Mouse (Mus musculus) embryo, embryonic 11.5 days (tissue): Measurements from ENCODE around the gene Kcna2.
A peak's percentile ranks its signal among the peaks of the same experiment; 100 is the strongest.

Experiments used
- DNase-seq: peaks from one replicate; pipeline ENCODE4 v3.0.0-alpha.2; 2012; ENCODE audit warnings: low read depth, low spot score

Gene Kcna2

DNA sequence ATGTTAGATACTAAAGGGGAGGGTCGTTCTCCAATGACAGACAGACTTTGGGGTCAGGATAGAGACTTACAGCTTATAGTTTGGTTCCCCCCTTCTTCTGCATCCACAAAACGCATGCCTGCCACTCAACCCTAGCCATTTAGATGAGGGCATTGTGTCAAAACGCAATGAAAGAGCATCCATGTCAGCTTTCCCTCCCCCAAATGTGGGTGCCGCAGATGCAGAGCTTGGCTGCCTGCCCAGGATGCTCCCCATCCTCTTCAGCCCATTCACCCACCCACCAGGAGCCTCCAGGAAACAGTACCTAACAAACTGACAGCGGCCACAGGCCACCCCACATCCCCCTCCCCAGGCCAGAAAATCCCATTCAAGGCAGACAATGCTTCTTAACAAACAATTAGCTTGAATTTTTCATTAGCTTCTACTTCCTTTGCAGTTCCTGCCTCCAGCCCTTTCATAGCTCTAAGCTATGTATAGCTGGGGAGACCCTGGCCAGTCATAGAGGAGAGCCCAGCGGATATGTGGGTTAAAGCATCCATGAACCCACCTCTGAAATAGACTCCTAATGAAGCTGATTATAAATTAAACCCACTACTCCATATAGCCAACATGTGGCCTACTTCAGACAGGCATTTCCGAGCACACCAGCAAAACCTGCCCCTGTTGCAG lies 50.1 kb downstream of the Kcna2 start:
- no peak for DNase-seq

DNA sequence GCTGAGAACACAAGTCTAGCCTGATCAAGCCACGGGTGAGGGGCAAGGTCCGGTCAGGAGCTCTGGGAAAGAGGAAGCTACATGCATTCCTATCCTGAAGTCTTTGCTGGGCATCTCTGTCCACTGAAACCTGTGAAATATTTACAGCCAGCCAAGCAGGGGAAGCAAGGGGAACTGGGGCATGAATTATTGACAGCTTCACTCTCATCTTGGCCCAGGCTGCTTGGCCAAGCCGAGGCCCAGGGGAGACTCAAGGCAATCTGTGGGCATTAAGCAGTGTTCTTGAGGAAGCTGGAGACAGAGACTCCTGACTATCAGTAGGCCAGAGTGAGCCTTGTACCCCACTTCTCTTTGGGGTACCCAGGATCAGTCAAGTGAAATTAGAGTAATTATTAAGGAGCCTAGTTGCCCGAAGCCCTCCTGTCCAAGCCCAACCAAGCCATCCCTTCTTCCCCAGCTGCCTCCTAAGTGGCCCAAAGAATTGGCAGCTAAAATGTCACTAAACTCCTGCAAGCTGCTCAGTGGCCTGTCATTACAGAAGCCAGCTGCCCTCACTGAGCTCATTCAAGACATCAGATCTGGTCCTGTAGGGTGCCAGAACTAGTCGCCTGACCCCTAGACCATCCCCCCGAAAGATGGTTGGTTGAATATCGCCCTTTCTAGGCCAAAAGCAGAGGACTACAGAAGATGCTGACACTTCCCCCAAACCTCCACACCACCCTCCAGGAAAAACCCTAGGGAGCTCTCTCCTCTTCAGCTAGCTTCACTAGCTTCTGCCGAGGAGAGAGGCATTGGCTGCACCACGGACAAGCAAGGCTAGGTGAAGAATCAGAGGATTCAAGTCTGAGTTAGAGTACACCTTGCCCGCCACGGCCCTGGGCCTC lies 53.1 kb downstream of the Kcna2 start:
- no peak for DNase-seq

DNA sequence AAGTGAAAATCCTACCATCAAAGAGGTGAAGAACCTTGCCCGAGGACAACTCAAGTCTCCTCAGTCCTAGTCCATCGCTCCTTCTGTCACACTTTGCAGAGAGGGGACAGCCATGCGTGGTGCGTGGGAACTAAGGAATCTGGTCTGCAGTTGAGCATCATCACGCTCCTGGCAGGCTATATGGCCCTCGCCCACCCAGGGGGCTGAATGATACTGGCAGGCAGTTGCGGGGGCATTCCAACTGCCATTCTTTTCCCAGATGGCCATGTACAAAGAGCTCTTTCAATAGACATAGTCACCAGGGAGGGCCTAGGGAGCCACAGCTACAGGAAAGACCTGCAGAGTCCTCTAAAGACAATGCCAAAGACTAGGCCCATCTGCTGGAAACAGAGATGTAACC lies 57.9 kb downstream of the Kcna2 start:
- DNase-seq = no peak

DNA sequence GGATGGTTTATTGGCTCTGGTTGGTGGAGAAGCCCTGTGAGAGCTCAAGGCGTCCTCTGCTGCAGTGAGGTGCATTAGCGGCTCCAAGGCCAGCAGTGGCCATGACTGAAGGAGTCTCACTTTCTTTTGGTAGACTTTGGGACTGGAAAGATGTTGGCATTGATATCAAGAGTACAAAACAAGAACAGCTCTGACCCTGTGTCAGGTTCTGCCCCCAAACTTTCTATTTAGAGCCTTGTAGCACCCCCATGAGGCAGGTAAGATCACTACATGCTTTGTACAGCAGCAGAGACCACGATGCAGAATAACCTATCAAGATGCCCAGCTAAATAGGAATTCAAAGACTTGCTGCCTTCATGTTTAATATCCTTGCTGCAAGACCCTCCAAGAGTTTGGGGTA lies 58.5 kb downstream of the Kcna2 start:
- DNase-seq = no peak

DNA sequence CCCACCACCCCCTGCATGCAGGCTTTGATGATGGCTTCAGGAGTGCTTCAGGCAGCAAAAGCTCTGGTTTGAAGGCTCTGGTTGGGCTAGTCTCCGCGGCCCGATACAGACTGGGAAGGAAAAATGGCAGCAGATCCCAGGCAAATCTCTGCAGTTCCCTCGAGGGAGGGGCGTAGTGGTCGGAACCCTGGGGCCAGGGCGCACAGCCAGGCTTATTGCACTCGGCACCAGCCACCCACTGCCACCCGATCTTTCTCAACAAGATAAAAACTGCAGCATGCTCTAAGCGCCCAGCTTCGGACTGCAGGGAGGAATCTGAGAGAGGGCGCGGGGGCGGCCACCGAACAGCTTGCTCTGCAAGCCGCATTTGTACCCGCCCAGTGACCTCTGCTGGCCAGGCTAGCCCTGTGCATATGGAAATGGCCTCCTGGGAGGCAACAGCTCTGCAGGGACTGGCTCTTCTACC lies 58.9 kb downstream of the Kcna2 start:
- DNase-seq = peak; percentile 7

DNA sequence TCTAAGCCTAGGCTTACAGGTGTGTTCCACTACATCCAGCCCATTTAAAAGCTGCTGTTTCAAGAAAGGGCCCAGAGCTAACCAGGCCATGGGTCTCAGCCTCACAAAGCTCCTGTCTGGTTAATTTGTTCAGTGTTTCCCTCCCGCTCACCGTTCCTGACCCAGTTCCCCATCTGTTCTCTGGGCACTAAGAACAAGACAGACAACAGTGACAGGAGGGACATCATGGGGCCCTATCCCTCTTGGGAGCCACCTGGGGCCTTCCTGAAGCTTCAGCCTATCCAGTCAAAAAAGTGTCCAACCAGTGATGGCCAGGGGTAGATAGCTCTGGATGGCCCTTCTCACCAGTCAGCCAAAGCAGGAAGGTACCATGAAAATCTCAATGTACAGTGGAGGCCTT lies 61.8 kb downstream of the Kcna2 start:
- no peak for DNase-seq
